Mouse (Mus musculus): ENCODE results near the gene Leng9.

- no peak for TF ChIP-seq CHD2 (IDR thresholded peaks at IDR 0.05; ENCODE audit: low read length)
- TF ChIP-seq HCFC1 (IDR thresholded peaks at IDR 0.05; ENCODE audit: low read depth, low read length) = no peak
- no peak for TF ChIP-seq MXI1 (IDR thresholded peaks at IDR 0.05; ENCODE audit: low read depth, low read length)
- TF ChIP-seq RCOR1 (IDR thresholded peaks at IDR 0.05; ENCODE audit: low read depth, low read length) = no peak
- no peak for TF ChIP-seq MAFK (IDR thresholded peaks at IDR 0.05; ENCODE audit: borderline replicate concordance, low read depth, low read length)
- no peak for TF ChIP-seq TCF12 (IDR thresholded peaks at IDR 0.05; ENCODE audit: low read depth, low read length)
- no peak for TF ChIP-seq CTCF (IDR thresholded peaks at IDR 0.05 in 2 of 3, conservative IDR thresholded peaks at IDR 0.05 in 1 of 3; ENCODE audit: control insufficient read depth in 1 of 3, insufficient read depth in 1 of 3, low read depth in 2 of 3, low read length in 3 of 3, poor library complexity in 1 of 3, severe bottlenecking in 1 of 3)
- TF ChIP-seq EP300 (IDR thresholded peaks at IDR 0.05; ENCODE audit: low read depth in 1 of 2, low read length in 2 of 2) = no peak
- no peak for TF ChIP-seq CHD1 (IDR thresholded peaks at IDR 0.05; ENCODE audit: low read depth, low read length)
These were observed 15.1 kb upstream of the Leng9 start for GRCm38 (mm10) chr7:4165286-4165685.

All from MEL (cell line).